Mouse (Mus musculus) heart, adult 2 months (tissue): ENCODE measurements around the gene Gm20388.

ENCODE experiments used
- CTCF ChIP-seq: fragments of 200-600 bp; IDR thresholded peaks from 2 replicates; pipeline ENCODE4 v1.8.1; 2022; ENCODE audit warnings: antibody characterized with exemption, mild to moderate bottlenecking, moderate library complexity
- POLR2A ChIP-seq: fragments of 200-500 bp; IDR thresholded peaks from 2 replicates; pipeline ENCODE4 v1.6.1; 2011; ENCODE audit warnings: mild to moderate bottlenecking, low read depth, low read length, control low read depth; ENCODE audit not compliant: insufficient read depth

DNA sequence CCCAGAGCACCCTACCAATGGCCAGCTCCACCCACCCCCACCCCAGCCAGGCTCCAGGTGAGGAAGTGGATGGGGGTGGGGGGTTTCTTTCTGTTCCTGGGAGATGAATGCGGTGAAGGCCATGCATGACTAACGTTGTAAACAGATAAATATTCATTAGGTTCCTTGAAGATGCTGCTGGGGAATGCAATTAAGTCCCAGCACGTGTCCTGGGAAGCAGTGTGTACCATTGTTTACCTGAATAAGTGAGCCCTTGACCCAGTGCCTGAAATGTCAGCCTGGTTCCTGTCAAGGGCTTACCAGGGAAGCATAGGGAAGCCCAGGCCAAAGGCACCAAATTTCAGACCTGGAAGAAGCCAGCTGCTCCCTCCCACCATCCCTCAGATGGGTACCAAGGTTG, 2409.9 kb downstream of the Gm20388 start:
- TF ChIP-seq CTCF, result no peak
- no peak for TF ChIP-seq POLR2A
